Mouse (Mus musculus) left cerebral cortex, adult 9 months (tissue): ENCODE results near the gene Ctsk.
A peak's percentile ranks its signal among the peaks of the same experiment; 100 is the strongest.

Source experiments
- DNase-seq, 2 experiments: peaks; one replicate each; pipeline ENCODE4 v3.0.0; 2022; ENCODE audit warnings: low spot score in 2 of 2

Gene Ctsk

DNA sequence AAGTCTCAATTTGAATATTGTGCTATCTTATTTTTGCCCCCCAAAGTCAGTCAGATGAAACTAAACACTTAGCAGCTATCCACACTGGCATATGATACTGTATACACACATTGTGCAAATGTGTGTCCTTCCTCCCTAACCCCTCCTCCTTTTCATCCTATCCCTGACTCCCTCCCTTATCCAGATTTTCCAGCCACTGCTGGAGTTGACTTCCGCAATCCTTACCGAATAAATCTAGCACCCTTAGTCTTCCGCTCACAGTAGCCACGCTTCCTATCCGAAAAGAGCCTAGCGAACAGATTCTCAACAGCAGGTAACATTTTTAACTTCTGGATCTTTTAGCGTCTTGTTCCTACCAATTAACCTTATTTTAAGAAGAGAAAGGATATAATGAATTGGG is at the start of gene Ctsk:
Gene Ctsk, plus strand, starts transcription at position 233 of the 400 bp plus-strand sequence.
- DNase-seq, result no peak

- DNase-seq, result peak in 1 of 2 experiments; percentile 21
Measured at GRCm38 (mm10) chr3:95450408-95450807, 48.6 kb upstream of the Ctsk start.

- DNase-seq, result no peak
Measured at GRCm38 (mm10) chr3:95450915-95451314, 48.1 kb upstream of the Ctsk start.

DNA sequence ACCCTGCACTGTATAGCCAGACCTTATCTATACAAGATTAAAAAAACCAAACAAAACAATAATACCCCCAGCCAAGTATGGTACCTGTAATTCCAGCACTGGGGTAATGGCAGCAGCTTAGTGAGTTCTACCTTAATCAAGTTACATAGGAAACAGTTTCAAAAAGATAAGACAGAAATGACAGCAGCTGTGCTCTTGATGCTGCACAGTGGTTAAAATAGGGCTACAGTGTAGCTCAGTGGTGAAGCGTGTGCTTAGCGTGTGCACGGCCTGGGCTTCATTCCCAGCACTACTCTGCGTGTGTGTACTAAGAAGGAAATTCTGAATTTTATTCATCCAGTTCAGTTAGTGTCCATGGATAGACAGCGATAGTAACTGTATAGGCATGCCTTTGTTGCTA is 42.7 kb upstream of the Ctsk start:
- DNase-seq, result no peak

DNA sequence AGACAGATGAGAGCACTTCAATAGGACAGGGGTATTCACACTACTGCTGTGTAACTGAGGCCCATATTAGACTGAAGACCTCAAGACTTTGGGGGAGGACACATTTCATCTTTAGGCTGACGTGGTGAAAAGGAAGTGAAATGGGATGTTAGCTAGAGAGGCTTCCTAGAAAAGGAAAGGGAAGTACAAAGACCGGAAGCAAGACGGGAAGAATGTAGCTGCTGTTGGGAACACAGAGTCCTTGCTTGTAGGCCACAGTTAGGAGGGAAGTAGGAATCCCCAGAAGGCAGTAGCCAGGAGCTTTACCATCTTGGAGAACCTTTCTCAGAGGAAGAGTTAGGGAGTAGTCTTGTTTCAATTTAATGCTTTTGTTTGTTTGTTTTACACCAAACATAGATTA is 41.3 kb upstream of the Ctsk start:
- no peak for DNase-seq

DNA sequence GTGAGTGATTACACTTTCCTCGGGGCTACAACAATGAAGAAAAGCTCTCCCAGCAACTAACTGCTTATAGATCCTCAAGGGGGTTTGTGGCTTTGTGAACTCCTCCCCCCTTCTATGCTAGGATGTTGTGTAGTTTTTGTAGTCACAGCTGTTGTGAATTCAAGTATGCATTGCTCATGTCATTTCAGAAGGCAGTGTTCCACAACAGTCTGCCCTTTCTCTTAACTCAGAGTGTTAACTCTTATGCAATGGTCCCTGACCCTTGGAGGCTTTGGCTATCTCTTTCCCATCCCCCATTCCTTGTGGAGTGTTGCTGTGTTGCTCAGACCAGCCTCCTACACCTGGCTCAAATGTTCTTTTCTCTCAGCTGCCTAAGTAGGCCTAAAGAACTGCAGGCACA is 39.7 kb upstream of the Ctsk start:
- DNase-seq, result no peak

DNA sequence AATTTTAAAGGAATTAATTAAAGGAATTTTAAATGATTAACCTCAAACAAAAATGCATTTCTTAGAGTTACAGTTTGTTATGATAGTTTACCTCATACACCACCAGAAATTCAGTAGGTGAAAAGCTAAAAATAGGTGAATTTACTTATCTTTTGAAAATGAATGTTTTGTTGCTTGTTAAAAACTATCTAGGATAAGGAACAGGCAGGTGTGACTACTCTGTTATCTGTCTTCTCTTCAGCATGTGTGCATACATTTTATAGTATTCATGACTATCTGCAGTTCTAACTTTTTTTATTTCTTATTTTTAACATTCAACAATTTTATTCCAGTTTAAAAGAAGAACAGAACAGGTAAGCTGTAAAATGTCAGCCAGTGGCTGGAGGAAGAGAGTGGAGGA is 35.2 kb upstream of the Ctsk start:
- no peak for DNase-seq

DNA sequence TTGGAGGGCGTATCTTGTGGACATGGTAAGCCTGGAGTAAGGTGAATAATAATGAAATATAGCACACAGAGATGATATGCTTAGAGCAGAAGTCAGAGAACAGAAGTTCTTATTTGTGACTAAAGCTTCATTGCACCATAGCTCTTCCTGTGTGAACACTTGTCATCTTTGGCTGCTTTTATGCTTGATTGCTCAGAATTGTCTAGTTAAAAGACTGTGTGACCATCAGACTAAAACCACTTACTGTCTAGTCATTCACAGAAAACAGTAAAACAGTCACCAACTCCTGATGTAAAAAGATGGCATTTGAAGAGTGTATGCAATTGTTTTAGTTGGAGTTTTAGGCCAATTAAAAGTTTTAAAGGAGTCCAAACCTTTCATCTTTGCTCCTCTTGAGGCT is 20.1 kb upstream of the Ctsk start:
- no peak for DNase-seq

DNA sequence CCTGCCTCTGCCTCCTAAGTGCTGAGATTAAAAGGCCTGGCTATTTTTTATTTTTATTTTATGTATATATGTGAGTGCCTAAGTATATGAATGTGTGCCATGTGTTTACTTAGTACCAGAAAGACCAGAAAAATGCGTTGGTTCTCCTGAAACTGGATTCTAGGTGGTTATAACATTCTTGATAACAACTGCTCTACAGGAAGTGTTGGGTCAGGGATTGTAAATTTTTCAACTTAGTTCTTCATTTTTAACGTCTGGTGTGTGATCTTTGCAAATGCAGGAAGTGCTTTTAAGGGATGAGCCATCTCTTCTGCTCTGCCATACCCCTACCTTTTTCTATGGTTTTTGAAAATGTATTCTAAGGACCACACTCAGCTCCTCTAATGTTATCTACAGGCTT is 12.6 kb upstream of the Ctsk start:
- DNase-seq, result no peak

DNA sequence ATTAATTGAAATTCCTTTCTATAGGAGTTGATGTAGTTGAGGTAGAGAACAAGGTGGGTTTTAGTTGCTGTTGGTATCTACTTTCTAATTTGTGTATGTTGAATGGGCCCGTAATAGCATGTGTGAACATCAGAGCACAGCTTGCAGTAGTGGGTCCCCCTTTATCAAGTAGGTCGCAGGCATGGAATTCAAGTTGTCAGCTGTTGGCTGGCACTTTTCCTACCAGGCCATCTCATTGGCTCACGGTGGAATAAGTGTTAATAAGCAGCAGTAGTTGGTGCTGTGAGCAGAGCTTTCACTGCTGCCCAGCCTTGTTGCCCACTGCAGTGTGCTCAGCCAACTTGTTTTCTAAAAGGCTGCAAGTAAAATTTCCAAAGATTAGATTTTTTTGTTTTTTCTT is 10.4 kb upstream of the Ctsk start:
- DNase-seq, result no peak

- DNase-seq, result no peak
Measured at GRCm38 (mm10) chr3:95490238-95490637, 8.8 kb upstream of the Ctsk start.

DNA sequence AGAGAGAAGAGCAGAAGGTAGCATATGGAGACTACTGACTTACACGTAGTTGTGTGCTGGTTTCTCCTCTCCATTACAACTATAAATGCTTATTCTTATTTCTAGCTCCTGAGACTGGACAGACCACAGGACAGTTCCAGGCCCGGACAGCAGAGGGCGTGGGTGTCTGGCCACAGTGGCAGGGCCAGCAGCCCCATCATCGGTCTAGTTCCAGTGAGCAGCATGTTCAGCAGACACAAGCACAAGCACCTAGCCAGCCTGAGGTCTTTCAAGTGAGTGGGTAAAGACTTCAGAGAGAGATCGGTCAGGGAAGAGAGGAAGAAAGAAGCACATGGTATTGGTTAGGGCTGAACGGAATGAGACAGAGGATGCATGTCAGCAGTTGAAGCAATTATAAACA is 4.7 kb upstream of the Ctsk start:
- DNase-seq, result peak in 1 of 2 experiments; percentile 46

- DNase-seq, result no peak
Measured at GRCm38 (mm10) chr3:95498229-95498628, 827 bp upstream of the Ctsk start.

DNA sequence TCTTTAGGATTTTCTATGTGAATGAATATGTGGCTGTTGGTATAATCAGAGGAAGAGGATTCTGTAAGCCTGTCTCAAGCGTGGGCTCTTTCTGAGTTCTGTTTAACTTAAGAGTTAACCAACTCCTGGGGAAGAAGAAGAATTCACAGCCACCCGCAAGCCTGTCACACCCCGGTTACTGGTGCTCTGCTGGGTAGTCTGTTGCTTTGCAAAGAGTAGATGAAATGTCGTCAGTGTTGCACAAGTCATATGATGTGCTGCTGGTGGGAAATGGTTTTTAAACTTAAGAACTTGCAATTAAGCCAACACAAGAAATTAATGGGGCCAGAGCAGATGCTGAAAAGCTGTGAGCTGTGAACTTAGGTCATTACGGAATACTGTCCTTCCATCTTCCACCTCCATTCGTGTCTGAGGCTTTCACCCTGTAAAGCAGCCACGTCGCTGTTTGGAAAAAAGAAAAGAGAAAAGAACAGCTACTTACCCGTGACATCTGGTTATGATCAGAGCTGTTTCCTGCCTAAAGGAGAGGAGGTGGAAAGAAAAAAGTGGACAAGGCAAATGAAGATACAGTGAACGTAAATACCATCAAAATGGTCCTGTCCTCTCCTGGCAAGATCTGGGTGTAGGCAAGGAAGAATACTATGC is 562 bp downstream of the Ctsk start:
- DNase-seq, result peak in 1 of 2 experiments; percentile 33

DNA sequence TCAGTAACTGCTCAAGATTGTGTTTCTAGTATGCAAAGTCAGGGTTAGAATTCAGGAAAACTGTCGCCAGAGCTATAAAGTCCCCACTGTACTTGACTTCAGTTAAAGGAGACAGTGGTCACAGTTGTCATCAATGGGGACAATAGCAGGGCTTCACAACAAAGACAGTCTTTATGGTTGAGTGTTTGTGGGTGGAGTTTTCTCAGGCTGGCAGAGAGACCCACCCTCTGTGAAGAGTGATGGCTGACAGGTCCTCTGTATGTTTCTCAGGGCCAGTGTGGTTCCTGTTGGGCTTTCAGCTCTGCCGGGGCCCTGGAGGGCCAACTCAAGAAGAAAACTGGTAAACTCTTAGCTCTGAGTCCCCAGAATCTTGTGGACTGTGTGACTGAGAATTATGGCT is 3.3 kb downstream of the Ctsk start:
- DNase-seq, result no peak

DNA sequence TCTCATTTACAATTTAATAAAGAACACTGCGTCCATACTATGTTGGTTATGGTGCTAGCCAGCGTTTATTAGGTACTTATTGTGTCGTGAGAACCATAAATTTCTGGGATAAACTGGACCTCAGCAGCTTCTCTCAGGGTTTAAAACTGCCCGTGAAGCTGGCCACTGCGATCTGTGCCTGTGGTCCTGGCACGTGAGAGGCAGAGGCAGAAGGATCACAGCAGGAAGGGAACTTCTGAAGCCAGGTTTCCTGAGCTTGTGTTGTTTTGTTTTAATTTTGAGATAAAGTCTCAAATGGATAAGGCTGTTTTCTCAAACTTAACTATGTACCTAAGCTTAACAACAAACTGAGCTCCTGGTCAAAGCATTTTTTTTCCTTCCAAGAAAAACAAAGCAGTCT is 10.3 kb downstream of the Ctsk start:
- no peak for DNase-seq

- DNase-seq, result no peak
Measured at GRCm38 (mm10) chr3:95511611-95512180, 12.6 kb downstream of the Ctsk start.

DNA sequence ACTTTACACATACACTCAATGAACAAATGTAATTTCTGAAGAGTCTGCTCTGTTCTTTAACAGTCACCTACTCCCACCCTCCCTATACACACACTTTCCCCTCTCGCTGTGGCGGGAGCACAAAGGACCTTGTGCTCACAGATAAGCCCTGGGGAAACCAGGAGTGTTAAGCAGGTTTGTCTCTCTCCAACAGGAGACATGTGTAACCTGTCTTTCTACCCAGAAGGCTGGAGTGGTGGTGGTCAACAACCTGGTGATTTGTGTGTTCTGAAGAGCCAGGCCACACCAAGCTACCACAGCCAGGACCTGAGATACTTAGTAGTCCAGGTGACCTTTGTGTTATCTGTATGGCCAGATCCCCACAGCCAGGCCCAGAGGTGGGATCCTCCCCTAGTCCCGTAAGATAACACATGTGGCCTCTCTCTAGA is 17.6 kb downstream of the Ctsk start:
- DNase-seq, result no peak

DNA sequence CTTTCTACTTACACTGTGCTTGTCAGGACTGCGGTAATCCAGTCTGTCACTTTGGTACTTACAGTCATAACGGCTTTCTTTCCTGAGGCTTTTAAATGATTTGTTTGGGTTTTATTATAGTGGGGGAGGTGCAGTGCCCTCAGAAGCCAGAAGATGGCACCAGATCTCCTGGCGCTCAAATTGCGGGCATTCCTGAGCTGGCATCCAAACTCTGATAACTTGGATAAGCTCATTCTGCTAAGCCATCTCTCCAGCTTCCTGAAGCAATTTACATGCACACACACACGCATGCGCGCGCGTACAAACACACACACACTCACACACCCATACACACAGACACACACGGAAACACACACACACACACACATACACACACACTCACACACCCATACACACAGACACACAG is 18.4 kb downstream of the Ctsk start:
- DNase-seq, result peak in 1 of 2 experiments; percentile 84

DNA sequence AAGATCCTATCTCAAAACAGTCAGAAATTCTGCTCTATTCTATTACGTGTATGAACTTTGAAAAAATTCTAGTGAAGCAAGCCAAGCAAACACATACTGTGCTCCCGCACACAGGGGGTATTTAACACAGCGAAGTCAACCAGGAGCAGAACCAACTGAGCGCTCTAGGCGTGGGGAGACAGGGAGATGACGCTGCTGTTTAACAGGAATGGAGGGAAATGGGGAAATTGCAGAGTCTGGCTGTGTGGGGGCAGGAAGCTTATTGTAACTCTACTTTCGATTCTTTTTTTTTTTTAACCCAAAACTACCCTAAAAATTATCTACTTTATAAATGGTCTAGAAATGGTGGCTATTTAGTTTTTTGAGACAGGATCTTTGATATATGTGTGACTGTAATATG is 19.8 kb downstream of the Ctsk start:
- DNase-seq, result no peak

GRCm38 (mm10) chr3:95519315-95519714 is 20.3 kb downstream of the Ctsk start:
- no peak for DNase-seq

- DNase-seq, result no peak
Measured at GRCm38 (mm10) chr3:95520100-95520499, 21.0 kb downstream of the Ctsk start.

- no peak for DNase-seq
Measured at GRCm38 (mm10) chr3:95521168-95521567, 22.1 kb downstream of the Ctsk start.

GRCm38 (mm10) chr3:95523662-95524061 is 24.6 kb downstream of the Ctsk start:
- DNase-seq, result no peak
